Mouse (Mus musculus) neural tube, embryonic 14.5 days (tissue): ENCODE measurements at regions not wholly inside any gene's neighbourhood (a gene's known extent, or its start where the extent isn't known, plus 50 kb on each side); places are given as distances from the start of the nearest gene placed in this dataset.

Experiments
- ATAC-seq: fragments of 200-750 bp; cut with Nextera tagmentation; 2 replicates; pipeline ENCODE4 v1.8.0; 2017; ENCODE audit warnings: low read depth, mild to moderate bottlenecking, moderate TSS enrichment, moderate library complexity
- H3K27ac ChIP-seq: fragments of 300-500 bp; sonication (generic); 2 replicates; pipeline ENCODE4 v1.5.1; 2014; ENCODE audit warnings: low read depth, mild to moderate bottlenecking, control low read depth, low read length, moderate library complexity, mixed read lengths
- H3K27me3 ChIP-seq: fragments of 300-500 bp; sonication (generic); 2 replicates; pipeline ENCODE4 v1.6.1; 2014; ENCODE audit warnings: low read length; ENCODE audit not compliant: control insufficient read depth, insufficient read depth
- H3K36me3 ChIP-seq: fragments of 300-500 bp; sonication (generic); 2 replicates; pipeline ENCODE4 v1.6.1; 2014; ENCODE audit warnings: low read length, mixed read lengths; ENCODE audit not compliant: control insufficient read depth, insufficient read depth
- H3K4me1 ChIP-seq: fragments of 300-500 bp; sonication (generic); 2 replicates; pipeline ENCODE4 v1.6.1; 2014; ENCODE audit warnings: low read length; ENCODE audit not compliant: control insufficient read depth, insufficient read depth
- H3K4me2 ChIP-seq: fragments of 300-500 bp; sonication (generic); 2 replicates; pipeline ENCODE4 v1.6.1; 2014; ENCODE audit warnings: mild to moderate bottlenecking, low read depth, low read length, control low read depth
- H3K4me3 ChIP-seq: fragments of 300-500 bp; sonication (generic); 2 replicates; pipeline ENCODE4 v1.5.1; 2014; ENCODE audit warnings: low read depth, low read length, control low read depth, mixed read lengths
- H3K9ac ChIP-seq: fragments of 300-500 bp; sonication (generic); replicated peaks from 2 replicates; pipeline ENCODE4 v1.6.1; 2014; ENCODE audit warnings: low read depth, mild to moderate bottlenecking, control low read depth, low read length, mixed read lengths
- H3K9me3 ChIP-seq: fragments of 300-500 bp; sonication (generic); 2 replicates; pipeline ENCODE4 v1.6.1; 2016; ENCODE audit warnings: low read length; ENCODE audit not compliant: control insufficient read depth
- WGBS: fragments of 180-500 bp; shearing (Covaris S2); extraction: QIAGEN DNeasy Blood & Tissue Kit; methylation state at CpG from one replicate; pipeline ENCODE4 v1.1.7; 2014; 5-methylcytosine and 5-hydroxymethylcytosine counted together

DNA sequence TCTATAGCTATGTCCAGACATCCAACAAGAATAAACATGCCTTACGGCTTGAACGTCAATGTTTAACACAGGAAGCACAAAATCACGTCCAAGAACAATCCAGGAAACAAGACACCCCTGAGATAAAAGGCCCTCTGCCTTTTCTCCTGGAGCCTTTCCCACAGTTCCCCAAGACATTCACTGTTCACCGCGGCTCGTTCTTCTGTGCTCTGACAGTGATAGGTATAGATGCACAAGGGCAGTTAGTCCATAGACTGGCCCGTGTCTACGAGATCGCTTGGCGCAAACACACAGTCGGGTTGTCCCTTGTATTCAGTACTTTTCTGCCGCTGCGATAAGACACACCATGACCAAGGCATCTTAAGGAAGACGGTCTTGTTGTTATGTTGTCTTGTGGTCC lies 182.7 kb upstream of the Jmjd1c start:
- Histone ChIP-seq H3K4me1 (peaks cover 13% of the 10 kb centered on the region; the same call in 1 of the 2 replicates), H3K36me3 (no peaks in the 10 kb centered on the region), H3K9me3 (no peaks in the 10 kb centered on the region), H3K4me3 (no peak overlapping the region), H3K27me3 (no peaks in the 10 kb centered on the region), H3K4me2 (no peak overlapping the region), H3K27ac (no peak overlapping the region), H3K9ac (no peak overlapping the region)
- ATAC-seq = no peak
- WGBS = 72% methylated on average over 14 of the region's 14 CpGs

DNA sequence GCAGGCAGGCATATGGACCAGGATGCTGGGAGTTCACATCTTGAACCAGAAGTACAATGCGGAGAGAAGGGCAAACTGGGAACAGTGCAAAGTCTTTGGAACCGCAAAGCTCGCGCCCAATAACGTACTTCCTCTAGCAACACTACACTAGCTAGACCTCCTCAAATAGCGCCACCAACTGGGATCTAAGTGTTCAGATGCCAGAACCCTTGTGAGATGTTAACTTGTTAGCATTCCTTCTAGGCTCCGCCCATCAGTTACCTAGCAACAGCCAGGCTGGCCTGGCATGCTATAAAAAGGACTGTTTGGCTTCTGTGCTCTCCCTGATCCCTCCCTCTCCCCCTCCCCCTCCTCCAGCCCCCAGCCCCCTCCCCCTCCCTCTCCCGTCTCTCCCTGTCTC lies 182.3 kb upstream of the Jmjd1c start:
- 24% methylated on average over 8 of the region's 8 CpGs for WGBS
- H3K27ac ChIP-seq = no peak overlapping the region
- no peak overlapping the region for H3K4me2 ChIP-seq
- no peak overlapping the region for H3K4me3 ChIP-seq
- H3K9ac ChIP-seq = no peak overlapping the region
- no peaks in the 10 kb centered on the region for H3K27me3 ChIP-seq
- no peaks in the 10 kb centered on the region for H3K36me3 ChIP-seq
- peaks cover 13% of the 10 kb centered on the region; the same call in 1 of the 2 replicates for H3K4me1 ChIP-seq
- ATAC-seq = peak; percentile 74
- H3K9me3 ChIP-seq = no peaks in the 10 kb centered on the region

DNA sequence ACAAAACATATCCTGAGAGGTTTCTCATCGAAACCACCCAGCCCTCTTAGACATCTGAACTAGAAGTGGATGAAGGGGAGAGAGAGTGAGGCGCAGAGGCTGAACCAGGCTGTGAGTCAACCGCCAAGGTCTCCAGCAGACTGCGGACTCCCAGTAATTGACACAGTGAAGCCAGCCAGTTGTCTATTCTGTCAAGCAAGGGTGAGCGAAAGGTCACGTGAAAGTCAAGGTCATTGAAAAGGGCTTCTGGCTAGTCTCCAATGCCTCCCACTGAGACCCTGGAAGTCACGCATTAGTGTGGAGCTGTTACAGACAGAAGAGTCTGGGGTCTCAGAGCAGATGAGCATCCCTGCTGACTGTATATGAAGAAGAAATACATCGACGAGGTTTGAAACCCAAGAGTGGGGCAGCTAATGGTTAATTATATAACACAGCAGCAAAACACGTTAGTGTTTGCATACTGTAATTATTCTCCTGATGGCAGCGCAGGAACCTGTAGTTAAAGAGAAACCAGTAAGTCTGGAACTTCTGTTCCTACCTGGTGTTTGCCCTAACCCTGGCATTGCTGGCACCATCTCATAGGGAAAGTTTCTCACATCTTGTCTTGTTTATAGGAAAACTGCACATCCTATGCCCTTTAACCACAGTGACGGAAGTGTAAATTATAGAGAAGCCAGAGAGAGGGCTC lies 181.5 kb upstream of the Jmjd1c start:
- Histone ChIP-seq H3K27me3 (no peaks in the 10 kb centered on the region), H3K36me3 (no peaks in the 10 kb centered on the region), H3K4me3 (no peak overlapping the region), H3K9ac (no peak overlapping the region), H3K9me3 (no peaks in the 10 kb centered on the region), H3K27ac (no peak overlapping the region), H3K4me1 (peaks cover 14% of the 10 kb centered on the region; the same call in 1 of the 2 replicates), H3K4me2 (no peak overlapping the region)
- no peak for ATAC-seq
- 23% methylated on average over 12 of the region's 12 CpGs for WGBS

DNA sequence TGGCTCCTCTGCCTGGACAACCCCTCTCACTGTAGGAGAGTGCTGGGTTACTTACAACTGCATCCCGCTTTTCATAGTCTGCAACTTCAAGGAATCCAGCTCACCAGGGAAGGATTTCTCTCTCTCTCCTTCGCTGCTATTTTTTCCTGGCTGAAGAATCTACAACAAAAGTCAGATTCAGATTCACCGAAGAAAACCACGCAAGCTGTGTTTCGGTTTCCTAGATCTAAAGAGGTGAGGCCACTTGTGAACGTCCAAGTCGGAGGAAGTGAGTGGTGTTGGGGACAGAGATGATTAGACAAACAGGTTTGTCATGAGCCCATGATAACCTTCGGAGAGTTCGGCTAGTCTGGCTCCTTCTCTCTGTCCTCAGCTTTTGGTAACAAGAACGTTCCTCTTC lies 180.1 kb upstream of the Jmjd1c start:
- no peaks in the 10 kb centered on the region for H3K36me3 ChIP-seq
- no peak for ATAC-seq
- no peak overlapping the region for H3K4me2 ChIP-seq
- H3K27ac ChIP-seq = no peak overlapping the region
- no peaks in the 10 kb centered on the region for H3K9me3 ChIP-seq
- no peak overlapping the region for H3K9ac ChIP-seq
- no peak overlapping the region for H3K4me3 ChIP-seq
- peaks cover 20% of the 10 kb centered on the region; the same call in 1 of the 2 replicates for H3K4me1 ChIP-seq
- WGBS = 86% methylated on average over 10 of the region's 10 CpGs
- no peaks in the 10 kb centered on the region for H3K27me3 ChIP-seq

DNA sequence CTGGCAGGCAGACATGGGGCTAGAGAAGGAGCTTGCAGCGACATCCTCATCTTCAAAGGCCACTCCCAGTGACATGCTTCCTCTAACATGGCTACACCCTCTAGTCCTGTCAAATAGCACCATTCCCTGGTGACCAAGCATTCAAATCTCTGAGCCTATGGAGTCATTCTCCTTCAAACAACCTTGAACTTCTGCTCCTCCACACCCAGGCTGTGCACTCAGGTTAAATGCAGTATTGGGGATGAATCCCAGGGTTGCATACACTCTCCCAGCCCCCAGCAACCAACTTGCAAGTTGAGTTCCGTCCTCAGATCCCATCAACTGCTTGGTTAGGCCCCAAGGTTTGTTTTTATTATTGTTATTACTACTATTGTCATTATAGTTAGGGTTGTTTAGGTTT lies 178.2 kb upstream of the Jmjd1c start:
- Histone ChIP-seq H3K9me3 (no peaks in the 10 kb centered on the region), H3K27ac (no peak overlapping the region), H3K4me1 (peaks cover 25% of the 10 kb centered on the region; the same call in 1 of the 2 replicates), H3K4me3 (no peak overlapping the region), H3K36me3 (no peaks in the 10 kb centered on the region), H3K9ac (no peak overlapping the region), H3K27me3 (no peaks in the 10 kb centered on the region), H3K4me2 (no peak overlapping the region)
- no peak for ATAC-seq
- 83% methylated on average over 2 of the region's 2 CpGs for WGBS

DNA sequence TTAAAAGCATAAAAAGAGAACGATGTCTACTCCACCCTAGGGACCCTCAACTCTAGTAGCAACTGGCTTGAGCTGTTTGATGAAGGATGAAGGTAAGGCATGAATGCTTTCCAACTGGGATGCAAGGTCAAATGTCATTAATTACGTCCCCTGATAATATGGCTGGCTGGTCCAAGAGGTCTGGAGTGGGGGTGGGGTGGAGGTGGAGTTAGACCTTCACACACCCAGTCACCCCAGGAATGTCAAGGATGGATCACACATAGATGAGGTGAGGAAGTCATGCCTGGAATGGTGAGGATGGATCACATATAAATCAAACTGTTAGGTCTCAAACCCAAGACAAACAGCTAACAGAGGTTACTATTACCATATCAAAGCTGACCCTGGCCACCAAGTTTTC lies 177.2 kb upstream of the Jmjd1c start:
- Histone ChIP-seq H3K4me1 (peaks cover 21% of the 10 kb centered on the region; the same call in 1 of the 2 replicates), H3K27me3 (no peaks in the 10 kb centered on the region), H3K9ac (no peak overlapping the region), H3K9me3 (no peaks in the 10 kb centered on the region), H3K36me3 (no peaks in the 10 kb centered on the region), H3K27ac (no peak overlapping the region), H3K4me3 (no peak overlapping the region), H3K4me2 (no peak overlapping the region)
- WGBS = 80% methylated on average over 2 of the region's 2 CpGs
- ATAC-seq = no peak

DNA sequence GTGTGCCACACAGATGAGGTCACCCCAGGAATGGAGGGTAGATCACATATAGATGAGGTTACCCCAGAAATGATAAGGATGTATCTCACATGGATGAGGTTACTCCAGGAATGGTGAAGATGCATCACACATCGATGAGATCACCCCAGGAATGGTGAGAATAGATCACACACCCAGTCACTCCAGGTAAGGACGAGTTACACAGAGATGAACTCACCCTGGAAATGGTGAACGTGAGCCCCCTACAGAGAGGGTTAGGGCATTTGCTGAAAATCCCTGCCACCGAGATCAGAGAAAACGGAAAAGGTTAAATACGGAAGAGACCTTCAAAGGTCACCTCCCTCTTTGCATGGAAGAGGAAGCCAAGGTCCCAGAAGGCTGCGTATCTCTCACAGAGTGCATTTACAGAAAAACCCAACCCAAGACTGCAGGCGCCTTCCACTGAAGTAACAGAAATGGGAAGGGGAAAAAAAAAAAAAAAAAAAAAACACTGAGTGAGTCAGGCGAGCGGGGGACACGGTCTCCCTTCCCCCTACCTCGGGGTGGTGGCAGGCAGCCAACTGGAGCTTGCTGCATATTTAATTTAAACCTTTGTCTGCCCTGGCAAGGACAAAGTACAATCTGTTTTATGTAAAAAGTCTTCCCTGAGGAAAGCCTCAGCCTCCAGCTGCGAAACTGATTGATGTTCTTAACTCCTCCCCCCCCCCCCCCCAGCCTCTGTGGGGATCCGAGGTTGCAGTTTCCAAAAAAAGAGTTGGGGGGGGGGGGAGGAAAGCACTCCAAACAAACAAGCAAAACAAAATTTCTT lies 175.8 kb upstream of the Jmjd1c start:
- no peaks in the 10 kb centered on the region for H3K27me3 ChIP-seq
- WGBS = 1% methylated on average over 14 of the region's 14 CpGs
- no peaks in the 10 kb centered on the region for H3K9me3 ChIP-seq
- H3K4me2 ChIP-seq = peak overlapping the region; percentile 43
- peak overlapping the region; percentile 87 for H3K27ac ChIP-seq
- peak; percentile 77 for ATAC-seq
- 0 out of 2 replicates have a peak overlapping the region, but pooled peaks have one; percentile 22 for H3K9ac ChIP-seq
- H3K4me1 ChIP-seq = peaks cover 15% of the 10 kb centered on the region; the same call in 1 of the 2 replicates
- H3K4me3 ChIP-seq = peak overlapping the region; percentile 8; the same call in 1 of the 2 replicates
- no peaks in the 10 kb centered on the region for H3K36me3 ChIP-seq

DNA sequence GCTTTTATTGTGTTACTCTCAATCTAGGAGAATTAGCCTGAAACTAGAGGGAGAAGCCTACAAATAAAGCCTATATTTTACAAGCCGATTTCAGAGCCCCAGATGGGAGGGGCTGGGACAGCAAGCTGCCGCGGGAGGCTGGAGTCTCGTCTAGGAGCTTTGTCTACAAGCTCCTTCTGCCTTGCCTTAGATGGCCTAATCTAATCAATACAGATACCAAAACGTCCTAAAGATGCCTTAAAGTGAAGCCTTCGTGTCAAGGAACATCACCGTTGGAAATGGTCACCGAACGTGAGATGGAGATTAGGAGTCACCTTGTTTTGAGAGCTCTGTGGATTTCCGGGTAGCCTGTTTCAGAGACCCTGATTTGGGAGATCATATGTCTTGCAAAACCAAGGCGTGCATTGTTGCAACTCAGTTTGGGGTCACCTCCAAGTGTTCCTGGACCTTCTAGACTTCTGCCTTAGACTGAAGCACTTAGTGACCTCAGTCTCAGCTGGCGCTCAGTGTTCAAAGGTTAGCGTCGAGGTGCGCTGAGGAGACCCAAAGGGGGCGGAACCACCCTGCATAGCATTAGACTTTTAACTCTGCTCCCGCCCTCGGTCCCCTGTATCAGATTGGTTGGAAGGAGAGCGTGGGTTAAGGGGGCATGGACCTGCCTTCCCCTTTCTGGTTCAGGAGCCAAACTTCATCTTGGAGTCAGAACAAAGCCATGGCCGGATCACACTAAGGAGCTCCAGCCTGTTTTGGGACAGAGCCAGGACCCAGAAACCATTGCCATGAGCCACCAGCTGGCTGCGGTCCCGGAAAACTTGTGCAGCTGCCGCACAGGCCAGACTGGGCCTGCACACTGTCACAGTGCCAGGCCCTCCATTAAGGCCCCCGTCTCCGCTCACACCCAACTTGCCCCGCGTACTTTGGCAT lies 174.9 kb upstream of the Jmjd1c start:
- ATAC-seq = peak; percentile 87

More for the DNA sequence above, 174.9 kb upstream of the Jmjd1c start:
- peaks cover 15% of the 10 kb centered on the region; the same call in 1 of the 2 replicates for H3K4me1 ChIP-seq
- peak overlapping the region; percentile 8; the same call in 1 of the 2 replicates for H3K4me3 ChIP-seq
- no peaks in the 10 kb centered on the region for H3K9me3 ChIP-seq
- 3% methylated on average over 27 of the region's 27 CpGs for WGBS
- H3K27me3 ChIP-seq = no peaks in the 10 kb centered on the region
- peak overlapping the region; percentile 43; the same call in 1 of the 2 replicates for H3K4me2 ChIP-seq
- no peaks in the 10 kb centered on the region for H3K36me3 ChIP-seq
- H3K27ac ChIP-seq = peak overlapping the region; percentile 87
- no peak overlapping the region for H3K9ac ChIP-seq
